Mouse (Mus musculus): Measurements from ENCODE around the gene Zfp866.
A peak's percentile ranks its signal among the peaks of the same experiment; 100 is the strongest.

Zfp866 gene

GRCm38 (mm10) chr8:69790773-69791367 lies at the start of gene Zfp866, which contains the start of gene Atp13a1:
Gene Zfp866, minus strand, starts transcription at chr8:69791178.
Gene Atp13a1, plus strand, starts transcription at chr8:69791163.
- peak; percentile 72 for DNase-seq (ENCODE audit: low spot score)

GRCm38 (mm10) chr8:69837057-69837682 lies 46.2 kb upstream of the Zfp866 start:
- no peak for DNase-seq (ENCODE audit: low spot score)

GRCm38 (mm10) chr8:69832298-69832853 lies 41.4 kb upstream of the Zfp866 start, which contains the start of gene Pbx4:
Gene Pbx4, plus strand, starts transcription at chr8:69832491.
- DNase-seq (ENCODE audit: low spot score) = peak; percentile 90

GRCm38 (mm10) chr8:69826371-69826770 lies 35.4 kb upstream of the Zfp866 start:
- DNase-seq (ENCODE audit: low spot score) = no peak

- peak; percentile 68 for DNase-seq (ENCODE audit: low spot score)
These were observed 31.6 kb upstream of the Zfp866 start, which contains the start of gene Lpar2 for GRCm38 (mm10) chr8:69822386-69823191. Gene Lpar2, plus strand, starts transcription at chr8:69822429.

- peak; percentile 44 for DNase-seq (ENCODE audit: low spot score)
These were observed 31.0 kb upstream of the Zfp866 start for GRCm38 (mm10) chr8:69821971-69822385.

- DNase-seq (ENCODE audit: low spot score) = no peak
These were observed 29.5 kb upstream of the Zfp866 start for GRCm38 (mm10) chr8:69820466-69820865.

- no peak for DNase-seq (ENCODE audit: low spot score)
These were observed 24.4 kb upstream of the Zfp866 start for GRCm38 (mm10) chr8:69815396-69815795.

- DNase-seq (ENCODE audit: low spot score) = no peak
These were observed 23.9 kb upstream of the Zfp866 start for GRCm38 (mm10) chr8:69814881-69815280.

- DNase-seq (ENCODE audit: low spot score) = no peak
These were observed 18.8 kb upstream of the Zfp866 start for GRCm38 (mm10) chr8:69809820-69810219.

- no peak for DNase-seq (ENCODE audit: low spot score)
These were observed 18.0 kb upstream of the Zfp866 start for GRCm38 (mm10) chr8:69808864-69809403.

- DNase-seq (ENCODE audit: low spot score) = peak; percentile 60
These were observed 17.3 kb upstream of the Zfp866 start, which contains the start of gene Gmip for GRCm38 (mm10) chr8:69808094-69808863. Gene Gmip, plus strand, starts transcription at chr8:69808679.

- no peak for DNase-seq (ENCODE audit: low spot score)
These were observed 16.3 kb upstream of the Zfp866 start for GRCm38 (mm10) chr8:69807236-69807635.

- no peak for DNase-seq (ENCODE audit: low spot score)
These were observed 14.5 kb upstream of the Zfp866 start for GRCm38 (mm10) chr8:69805491-69805890.

GRCm38 (mm10) chr8:69805086-69805485 lies 14.1 kb upstream of the Zfp866 start:
- no peak for DNase-seq (ENCODE audit: low spot score)

GRCm38 (mm10) chr8:69804537-69804936 lies 13.6 kb upstream of the Zfp866 start:
- peak; percentile 0 for DNase-seq (ENCODE audit: low spot score)

GRCm38 (mm10) chr8:69803366-69803765 lies 12.4 kb upstream of the Zfp866 start:
- DNase-seq (ENCODE audit: low spot score) = peak; percentile 1

- DNase-seq (ENCODE audit: low spot score) = no peak
These were observed 11.2 kb upstream of the Zfp866 start for GRCm38 (mm10) chr8:69802216-69802615.

GRCm38 (mm10) chr8:69801796-69802195 lies 10.8 kb upstream of the Zfp866 start:
- DNase-seq (ENCODE audit: low spot score) = no peak

GRCm38 (mm10) chr8:69799946-69800345 lies 9.0 kb upstream of the Zfp866 start:
- peak; percentile 0 for DNase-seq (ENCODE audit: low spot score)

- DNase-seq (ENCODE audit: low spot score) = peak; percentile 0
These were observed 8.3 kb upstream of the Zfp866 start for GRCm38 (mm10) chr8:69799261-69799660.
